Mouse (Mus musculus): ENCODE results near the gene Zbtb34. TPM values are rescaled to one million over a fixed set of nuclear protein-coding genes. Genes with fewer than 3 reads are reported as not detected.

The Zbtb34 gene
- polyA plus RNA-seq, 1 experiment from 2014 or later, result 7.7 TPM

DNA sequence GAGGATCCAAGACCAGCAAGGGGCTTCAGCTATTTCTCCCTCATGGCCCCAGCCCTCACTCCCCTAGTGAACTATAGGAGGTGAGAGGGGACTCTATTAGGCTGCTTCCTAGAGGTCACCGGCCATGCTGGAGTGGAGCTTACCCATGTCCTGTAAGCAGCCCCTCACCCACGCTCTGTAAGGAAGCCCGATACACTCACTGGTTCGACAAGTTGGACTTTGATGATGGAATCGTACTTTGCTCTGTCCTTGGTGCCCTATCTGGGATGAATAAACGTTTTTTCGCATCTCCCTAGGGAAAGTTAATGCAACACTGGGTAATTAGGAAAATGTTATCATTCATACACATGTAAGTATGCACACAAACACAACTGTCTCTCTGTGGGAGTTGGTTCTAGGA lies 30.9 kb upstream of the Zbtb34 start:
- no peaks in the 10 kb centered on the region for H3K27me3 ChIP-seq (ENCODE audit: control insufficient read depth, insufficient read depth, low read length)
- no peak overlapping the region for H3K4me3 ChIP-seq (ENCODE audit: low read depth, low read length)
- no peak for ATAC-seq (ENCODE audit: insufficient number of reproducible peaks, low FRiP score, low TSS enrichment, low read depth)
- no peak overlapping the region for H3K4me2 ChIP-seq (ENCODE audit: low read depth, severe bottlenecking)
- no peak for DNase-seq (ENCODE audit: low spot score)
- H3K27ac ChIP-seq (replicated peaks; ENCODE audit: low read depth, low read length), result no peak overlapping the region
- no peaks in the 10 kb centered on the region for H3K9me3 ChIP-seq (ENCODE audit: control insufficient read depth, low read length)
- H3K9ac ChIP-seq (ENCODE audit: low read length), result no peak overlapping the region
- H3K4me1 ChIP-seq (ENCODE audit: control insufficient read depth, insufficient read depth, low read length), result no peaks in the 10 kb centered on the region
- WGBS, result 92% methylated on average over 7 of the region's 7 CpGs
- peaks cover 9% of the 10 kb centered on the region; the same call in 1 of the 2 replicates for H3K36me3 ChIP-seq (ENCODE audit: control insufficient read depth, insufficient read depth, low read length)

DNA sequence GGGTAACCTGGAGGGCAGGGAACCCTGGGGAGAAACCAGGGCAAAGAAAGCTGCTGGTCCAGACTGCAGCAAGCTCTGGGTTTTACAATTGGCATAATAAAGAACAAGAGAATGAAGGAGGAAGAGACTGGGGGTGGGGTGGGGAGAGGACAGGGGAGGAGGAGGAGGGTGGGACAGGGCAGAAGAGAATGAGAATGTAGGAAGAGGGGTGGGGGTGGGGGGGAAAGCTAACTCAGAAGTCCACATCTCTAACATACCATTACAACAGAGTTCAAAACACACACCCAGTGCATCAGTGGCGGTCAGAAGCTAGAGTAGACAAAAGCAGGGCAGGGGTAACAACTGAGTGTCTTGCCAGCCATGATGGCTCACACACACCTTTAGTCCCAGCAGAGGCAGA lies 29.9 kb upstream of the Zbtb34 start:
- peaks cover 9% of the 10 kb centered on the region; the same call in 1 of the 2 replicates for H3K36me3 ChIP-seq (ENCODE audit: control insufficient read depth, insufficient read depth, low read length)
- no peak overlapping the region for H3K9ac ChIP-seq (ENCODE audit: low read length)
- H3K9me3 ChIP-seq (ENCODE audit: control insufficient read depth, low read length), result no peaks in the 10 kb centered on the region
- no peaks in the 10 kb centered on the region for H3K27me3 ChIP-seq (ENCODE audit: control insufficient read depth, insufficient read depth, low read length)
- no peaks in the 10 kb centered on the region for H3K4me1 ChIP-seq (ENCODE audit: control insufficient read depth, insufficient read depth, low read length)
- WGBS, result 82% methylated on average over 1 of the region's 1 CpGs
- no peak for DNase-seq (ENCODE audit: low spot score)
- no peak for ATAC-seq (ENCODE audit: insufficient number of reproducible peaks, low FRiP score, low TSS enrichment, low read depth)
- H3K4me2 ChIP-seq (ENCODE audit: low read depth, severe bottlenecking), result no peak overlapping the region
- no peak overlapping the region for H3K27ac ChIP-seq (replicated peaks; ENCODE audit: low read depth, low read length)
- H3K4me3 ChIP-seq (ENCODE audit: low read depth, low read length), result no peak overlapping the region

DNA sequence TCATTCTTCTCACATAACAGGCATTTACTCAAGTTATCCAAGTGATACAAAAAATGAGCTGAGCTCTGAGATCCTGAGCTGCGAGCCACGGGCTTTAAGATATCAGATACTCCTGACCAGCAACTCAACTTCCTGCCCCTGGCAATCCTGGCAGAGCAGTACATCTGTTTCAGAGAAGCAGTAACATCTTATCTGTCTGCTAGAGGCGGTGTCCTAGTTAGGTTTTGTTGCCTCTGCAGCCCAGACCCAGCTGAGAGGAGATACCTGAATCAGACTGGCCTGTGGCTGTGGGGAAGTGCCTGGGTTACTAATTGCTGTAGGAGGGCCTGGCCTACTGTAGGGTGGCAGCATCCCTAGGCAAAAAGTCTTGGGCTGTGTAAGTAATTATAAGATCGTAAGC lies 28.5 kb upstream of the Zbtb34 start:
- H3K27me3 ChIP-seq (ENCODE audit: control insufficient read depth, insufficient read depth, low read length), result no peaks in the 10 kb centered on the region
- H3K9me3 ChIP-seq (ENCODE audit: control insufficient read depth, low read length), result no peaks in the 10 kb centered on the region
- no peaks in the 10 kb centered on the region for H3K4me1 ChIP-seq (ENCODE audit: control insufficient read depth, insufficient read depth, low read length)
- DNase-seq (ENCODE audit: low spot score) (no peak), ATAC-seq (ENCODE audit: insufficient number of reproducible peaks, low FRiP score, low TSS enrichment, low read depth) (no peak)
- H3K27ac ChIP-seq (replicated peaks; ENCODE audit: low read depth, low read length), result no peak overlapping the region
- H3K36me3 ChIP-seq (ENCODE audit: control insufficient read depth, insufficient read depth, low read length), result peaks cover 9% of the 10 kb centered on the region; the same call in 1 of the 2 replicates
- no peak overlapping the region for H3K4me3 ChIP-seq (ENCODE audit: low read depth, low read length)
- 86% methylated on average over 4 of the region's 4 CpGs for WGBS
- H3K9ac ChIP-seq (ENCODE audit: low read length), result no peak overlapping the region
- H3K4me2 ChIP-seq (ENCODE audit: low read depth, severe bottlenecking), result no peak overlapping the region

DNA sequence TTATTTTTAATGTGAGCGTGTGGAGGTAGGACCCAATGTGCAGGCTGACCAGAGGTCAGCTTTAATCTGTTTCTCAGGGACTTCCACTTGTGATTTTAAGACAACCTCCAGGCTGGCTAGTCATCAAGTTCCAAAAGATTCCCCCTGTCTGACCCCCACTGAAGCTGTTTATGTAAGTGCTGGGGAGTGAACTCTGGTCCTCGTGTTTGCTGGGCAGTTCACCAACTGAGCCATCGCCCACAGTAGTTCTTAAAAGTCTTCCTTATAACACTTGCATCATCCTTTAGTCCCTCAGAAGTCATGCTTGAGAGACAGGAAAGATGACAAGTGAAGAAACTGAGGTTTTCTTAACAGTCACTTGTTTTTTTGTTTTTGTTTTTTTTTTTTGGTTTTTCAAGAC lies 25.6 kb upstream of the Zbtb34 start:
- WGBS, result 75% methylated on average over 3 of the region's 3 CpGs
- no peak for ATAC-seq (ENCODE audit: insufficient number of reproducible peaks, low FRiP score, low TSS enrichment, low read depth)

DNA sequence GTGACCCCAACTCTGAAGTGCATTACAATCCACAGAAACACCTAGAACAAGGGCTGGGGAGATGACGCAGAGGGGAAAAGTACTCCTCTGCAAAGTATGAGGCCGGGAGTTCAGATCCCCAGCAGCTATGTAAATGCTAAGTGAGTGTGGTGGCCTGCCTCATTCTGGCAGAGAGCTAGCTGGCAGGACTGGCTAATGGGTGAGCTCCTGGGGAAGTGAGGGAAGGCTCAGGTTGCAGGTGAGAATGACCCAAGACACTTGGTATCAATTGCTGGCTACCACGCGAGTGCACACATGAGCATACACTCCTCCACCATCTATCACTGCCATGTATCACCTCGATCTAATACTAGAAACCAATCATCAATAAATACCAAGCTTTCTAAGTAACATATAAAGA lies 25.1 kb upstream of the Zbtb34 start:
- no peaks in the 10 kb centered on the region for H3K4me1 ChIP-seq (ENCODE audit: control insufficient read depth, insufficient read depth, low read length)
- no peak overlapping the region for H3K27ac ChIP-seq (replicated peaks; ENCODE audit: low read depth, low read length)
- peaks cover 15% of the 10 kb centered on the region for H3K36me3 ChIP-seq (ENCODE audit: control insufficient read depth, insufficient read depth, low read length)
- no peak overlapping the region for H3K9ac ChIP-seq (ENCODE audit: low read length)
- ATAC-seq (ENCODE audit: insufficient number of reproducible peaks, low FRiP score, low TSS enrichment, low read depth), result no peak
- no peak for DNase-seq (ENCODE audit: low spot score)
- H3K4me2 ChIP-seq (ENCODE audit: low read depth, severe bottlenecking), result no peak overlapping the region
- H3K9me3 ChIP-seq (ENCODE audit: control insufficient read depth, low read length), result no peaks in the 10 kb centered on the region
- H3K4me3 ChIP-seq (ENCODE audit: low read depth, low read length), result no peak overlapping the region
- H3K27me3 ChIP-seq (ENCODE audit: control insufficient read depth, insufficient read depth, low read length), result no peaks in the 10 kb centered on the region
- WGBS, result 92% methylated on average over 5 of the region's 5 CpGs

More for the DNA sequence above, 25.6 kb upstream of the Zbtb34 start:
- H3K4me3 ChIP-seq (ENCODE audit: low read depth, low read length), result no peak overlapping the region
- H3K27ac ChIP-seq (replicated peaks; ENCODE audit: low read depth, low read length), result no peak overlapping the region
- no peaks in the 10 kb centered on the region for H3K9me3 ChIP-seq (ENCODE audit: control insufficient read depth, low read length)
- no peaks in the 10 kb centered on the region for H3K4me1 ChIP-seq (ENCODE audit: control insufficient read depth, insufficient read depth, low read length)
- no peaks in the 10 kb centered on the region for H3K27me3 ChIP-seq (ENCODE audit: control insufficient read depth, insufficient read depth, low read length)
- peaks cover 17% of the 10 kb centered on the region for H3K36me3 ChIP-seq (ENCODE audit: control insufficient read depth, insufficient read depth, low read length)
- H3K9ac ChIP-seq (ENCODE audit: low read length), result no peak overlapping the region
- no peak overlapping the region for H3K4me2 ChIP-seq (ENCODE audit: low read depth, severe bottlenecking)
- no peak for DNase-seq (ENCODE audit: low spot score)

DNA sequence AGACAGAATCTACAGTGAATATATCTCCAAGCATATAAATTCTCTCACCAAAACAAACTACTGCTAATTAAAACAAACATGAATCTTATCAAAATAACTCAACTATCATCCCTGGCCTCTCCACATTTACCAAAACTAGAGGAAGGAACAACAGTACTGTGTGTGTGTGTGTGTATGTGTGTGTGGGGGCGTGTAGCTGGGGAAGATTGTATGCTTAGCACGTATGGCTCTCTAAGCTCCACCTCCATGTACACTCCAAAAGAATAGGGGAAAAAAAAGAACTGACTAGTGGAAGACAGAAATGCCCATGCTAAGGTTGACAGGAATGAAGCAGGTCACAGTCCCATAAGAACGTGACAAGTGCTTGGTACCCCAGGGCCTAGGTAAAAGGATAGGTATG lies 24.2 kb upstream of the Zbtb34 start:
- ATAC-seq (ENCODE audit: insufficient number of reproducible peaks, low FRiP score, low TSS enrichment, low read depth), result no peak
- Histone ChIP-seq H3K9ac (ENCODE audit: low read length) (no peak overlapping the region), H3K4me1 (ENCODE audit: control insufficient read depth, insufficient read depth, low read length) (no peaks in the 10 kb centered on the region), H3K27me3 (ENCODE audit: control insufficient read depth, insufficient read depth, low read length) (no peaks in the 10 kb centered on the region), H3K4me3 (ENCODE audit: low read depth, low read length) (no peak overlapping the region), H3K9me3 (ENCODE audit: control insufficient read depth, low read length) (no peaks in the 10 kb centered on the region), H3K4me2 (ENCODE audit: low read depth, severe bottlenecking) (no peak overlapping the region), H3K27ac (replicated peaks; ENCODE audit: low read depth, low read length) (no peak overlapping the region), H3K36me3 (ENCODE audit: control insufficient read depth, insufficient read depth, low read length) (peaks cover 13% of the 10 kb centered on the region)
- no peak for DNase-seq (ENCODE audit: low spot score)
- WGBS, result 79% methylated on average over 3 of the region's 3 CpGs

DNA sequence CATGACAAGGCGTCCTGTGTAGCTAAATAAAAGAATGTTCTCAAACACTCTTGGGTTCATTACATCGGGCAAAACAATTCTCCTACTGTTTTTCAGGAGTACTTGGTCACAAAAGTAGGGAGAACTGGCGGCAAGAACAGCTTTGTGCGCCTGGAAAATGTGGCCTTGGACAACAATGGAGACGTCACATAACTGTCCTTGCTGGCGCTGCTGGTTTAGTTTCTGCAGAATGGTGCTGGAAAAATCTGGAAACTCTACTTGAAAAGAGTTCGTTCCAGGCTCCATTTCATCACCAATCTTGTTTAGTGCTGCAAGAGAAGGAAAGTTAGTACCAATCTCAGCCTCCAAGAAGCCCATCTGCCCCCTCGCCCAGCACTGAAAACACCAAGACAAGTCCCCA lies 23.7 kb upstream of the Zbtb34 start:
- Histone ChIP-seq H3K4me2 (ENCODE audit: low read depth, severe bottlenecking) (no peak overlapping the region), H3K36me3 (ENCODE audit: control insufficient read depth, insufficient read depth, low read length) (peaks cover 14% of the 10 kb centered on the region), H3K9me3 (ENCODE audit: control insufficient read depth, low read length) (no peaks in the 10 kb centered on the region), H3K4me1 (ENCODE audit: control insufficient read depth, insufficient read depth, low read length) (no peaks in the 10 kb centered on the region), H3K9ac (ENCODE audit: low read length) (no peak overlapping the region), H3K27ac (replicated peaks; ENCODE audit: low read depth, low read length) (no peak overlapping the region), H3K27me3 (ENCODE audit: control insufficient read depth, insufficient read depth, low read length) (no peaks in the 10 kb centered on the region), H3K4me3 (ENCODE audit: low read depth, low read length) (no peak overlapping the region)
- DNase-seq (ENCODE audit: low spot score), result no peak
- no peak for ATAC-seq (ENCODE audit: insufficient number of reproducible peaks, low FRiP score, low TSS enrichment, low read depth)
- WGBS, result 94% methylated on average over 8 of the region's 8 CpGs

DNA sequence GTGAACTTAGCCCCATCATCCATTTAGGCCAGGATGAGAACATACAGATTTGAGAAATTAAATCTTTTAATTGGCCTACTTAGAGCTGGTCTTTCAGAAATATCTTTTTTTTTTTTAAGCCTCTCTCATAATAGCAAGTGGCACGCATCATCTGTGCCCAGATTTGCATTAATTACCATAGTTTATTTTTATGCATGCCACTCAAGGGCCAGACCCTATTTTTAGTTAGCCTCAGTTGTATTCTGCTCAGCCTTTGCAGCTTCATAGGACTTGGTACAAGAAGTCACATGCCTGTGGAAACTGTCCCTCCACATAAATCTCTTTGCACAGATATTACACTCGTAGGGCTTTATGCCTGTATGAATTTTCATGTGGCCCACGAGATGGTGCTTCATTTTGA lies 22.4 kb upstream of the Zbtb34 start:
- WGBS, result 87% methylated on average over 3 of the region's 3 CpGs
- no peak overlapping the region for H3K27ac ChIP-seq (replicated peaks; ENCODE audit: low read depth, low read length)
- no peaks in the 10 kb centered on the region for H3K9me3 ChIP-seq (ENCODE audit: control insufficient read depth, low read length)
- ATAC-seq (ENCODE audit: insufficient number of reproducible peaks, low FRiP score, low TSS enrichment, low read depth) (no peak), DNase-seq (ENCODE audit: low spot score) (no peak)
- H3K9ac ChIP-seq (ENCODE audit: low read length), result no peak overlapping the region
- H3K4me1 ChIP-seq (ENCODE audit: control insufficient read depth, insufficient read depth, low read length), result no peaks in the 10 kb centered on the region
- no peaks in the 10 kb centered on the region for H3K27me3 ChIP-seq (ENCODE audit: control insufficient read depth, insufficient read depth, low read length)
- no peak overlapping the region for H3K4me3 ChIP-seq (ENCODE audit: low read depth, low read length)
- H3K36me3 ChIP-seq (ENCODE audit: control insufficient read depth, insufficient read depth, low read length), result peaks cover 15% of the 10 kb centered on the region
- no peak overlapping the region for H3K4me2 ChIP-seq (ENCODE audit: low read depth, severe bottlenecking)

DNA sequence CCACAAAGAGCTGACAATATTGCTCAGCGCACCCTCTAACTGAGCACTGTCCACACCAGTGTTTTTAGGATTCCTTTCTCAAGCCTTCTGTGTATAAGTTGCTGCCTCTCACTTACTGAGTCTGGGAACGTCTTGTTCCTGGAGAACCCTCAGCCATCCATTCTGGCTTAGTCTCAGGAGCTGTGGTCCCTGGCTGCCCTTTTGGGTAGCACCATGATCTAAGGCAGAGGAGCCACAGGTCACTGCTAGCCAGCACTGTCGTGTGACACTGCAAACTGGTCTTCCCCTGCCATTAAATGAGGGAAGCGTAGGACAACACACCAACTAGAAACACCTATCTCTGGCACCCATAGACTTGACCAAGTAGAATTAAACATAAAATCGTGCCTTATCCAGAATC lies 21.6 kb upstream of the Zbtb34 start:
- H3K9ac ChIP-seq (ENCODE audit: low read length), result no peak overlapping the region
- WGBS, result 88% methylated on average over 5 of the region's 5 CpGs
- peaks cover 15% of the 10 kb centered on the region for H3K36me3 ChIP-seq (ENCODE audit: control insufficient read depth, insufficient read depth, low read length)

More for the DNA sequence above, 21.6 kb upstream of the Zbtb34 start:
- DNase-seq (ENCODE audit: low spot score) (no peak), ATAC-seq (ENCODE audit: insufficient number of reproducible peaks, low FRiP score, low TSS enrichment, low read depth) (no peak)
- Histone ChIP-seq H3K27me3 (ENCODE audit: control insufficient read depth, insufficient read depth, low read length) (no peaks in the 10 kb centered on the region), H3K27ac (replicated peaks; ENCODE audit: low read depth, low read length) (no peak overlapping the region), H3K4me3 (ENCODE audit: low read depth, low read length) (no peak overlapping the region), H3K4me2 (ENCODE audit: low read depth, severe bottlenecking) (no peak overlapping the region), H3K4me1 (ENCODE audit: control insufficient read depth, insufficient read depth, low read length) (no peaks in the 10 kb centered on the region), H3K9me3 (ENCODE audit: control insufficient read depth, low read length) (no peaks in the 10 kb centered on the region)
